Mouse (Mus musculus): ENCODE measurements around the gene Tmem91. TPM values are rescaled to one million over a fixed set of nuclear protein-coding genes. Genes with fewer than 3 reads are reported as not detected.
A peak's percentile ranks its signal among the peaks of the same experiment; 100 is the strongest.

The Tmem91 gene
- total and polyA plus RNA-seq, 2 experiments from 2014 or later = 94.4 to 186 TPM

DNA sequence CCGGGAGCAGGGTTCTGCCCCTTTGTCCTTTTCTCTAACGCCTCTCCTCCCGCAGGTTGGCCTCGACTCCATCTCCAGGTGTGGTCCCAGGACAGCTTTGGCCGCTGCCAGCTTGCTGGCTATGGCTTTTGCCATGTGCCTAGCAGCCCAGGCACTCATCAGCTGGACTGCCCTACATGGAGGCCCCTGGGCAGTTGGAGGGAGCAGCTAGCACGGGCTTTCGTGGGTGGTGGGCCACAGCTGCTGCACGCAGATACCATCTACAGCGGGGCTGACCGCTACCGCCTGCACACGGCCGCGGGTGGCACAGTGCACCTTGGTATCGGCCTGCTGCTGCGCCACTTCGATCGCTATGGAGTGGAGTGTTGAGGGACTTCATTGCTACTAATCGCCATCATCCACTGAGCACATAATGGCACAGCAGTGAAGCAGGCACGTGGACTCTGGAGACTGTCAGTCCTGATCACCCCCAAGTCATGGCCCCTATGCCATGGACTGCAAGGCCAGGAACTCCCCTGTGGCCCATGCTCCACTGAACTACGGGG lies 11.0 kb upstream of the Tmem91 start:
- Histone ChIP-seq H3K4me1 (ENCODE audit: insufficient read depth, low read length) (peaks cover 6% of the 10 kb centered on the region), H3K36me3 (ENCODE audit: insufficient read depth, low read length) (no peaks in the 10 kb centered on the region), H3K9me3 (ENCODE audit: low read length) (no peaks in the 10 kb centered on the region), H3K4me2 (ENCODE audit: low read depth, low read length, poor library complexity, severe bottlenecking) (no peak overlapping the region), H3K9ac (replicated peaks; ENCODE audit: low read length, poor library complexity, severe bottlenecking) (no peak overlapping the region), H3K27me3 (ENCODE audit: insufficient read depth, low read length) (peaks cover 36% of the 10 kb centered on the region), H3K27ac (ENCODE audit: low read depth, low read length) (no peak overlapping the region), H3K4me3 (ENCODE audit: low read depth, low read length) (no peak overlapping the region)
- no peak for TF ChIP-seq CTCF (IDR thresholded peaks at IDR 0.05)
- DNase-seq (ENCODE audit: low spot score) = no peak
- 75% methylated on average over 21 of the region's 21 CpGs for WGBS
- ATAC-seq (ENCODE audit: low FRiP score) = no peak

- DNase-seq (ENCODE audit: low spot score) = no peak
- H3K9ac ChIP-seq (replicated peaks; ENCODE audit: low read length, poor library complexity, severe bottlenecking) = no peak overlapping the region
- ATAC-seq (ENCODE audit: low FRiP score) = no peak
- no peak overlapping the region for H3K27ac ChIP-seq (ENCODE audit: low read depth, low read length)
- no peaks in the 10 kb centered on the region for H3K9me3 ChIP-seq (ENCODE audit: low read length)
- H3K4me3 ChIP-seq (ENCODE audit: low read depth, low read length) = no peak overlapping the region
- no peak overlapping the region for H3K4me2 ChIP-seq (ENCODE audit: low read depth, low read length, poor library complexity, severe bottlenecking)
- TF ChIP-seq CTCF (IDR thresholded peaks at IDR 0.05) = no peak
- WGBS = 87% methylated on average over 6 of the region's 6 CpGs
- H3K36me3 ChIP-seq (ENCODE audit: insufficient read depth, low read length) = no peaks in the 10 kb centered on the region
- H3K4me1 ChIP-seq (ENCODE audit: insufficient read depth, low read length) = peaks cover 6% of the 10 kb centered on the region
- H3K27me3 ChIP-seq (ENCODE audit: insufficient read depth, low read length) = peaks cover 30% of the 10 kb centered on the region
Observed at GRCm38 (mm10) chr7:25684659-25685058, 9.7 kb upstream of the Tmem91 start.

- TF ChIP-seq CTCF (IDR thresholded peaks at IDR 0.05) = no peak
- ATAC-seq (ENCODE audit: low FRiP score) = no peak
- no peaks in the 10 kb centered on the region for H3K9me3 ChIP-seq (ENCODE audit: low read length)
- no peak overlapping the region for H3K27ac ChIP-seq (ENCODE audit: low read depth, low read length)
- H3K4me3 ChIP-seq (ENCODE audit: low read depth, low read length) = no peak overlapping the region
- H3K4me2 ChIP-seq (ENCODE audit: low read depth, low read length, poor library complexity, severe bottlenecking) = no peak overlapping the region
- H3K4me1 ChIP-seq (ENCODE audit: insufficient read depth, low read length) = peaks cover 6% of the 10 kb centered on the region
- DNase-seq (ENCODE audit: low spot score) = no peak
- WGBS = 81% methylated on average over 7 of the region's 7 CpGs
- no peak overlapping the region for H3K9ac ChIP-seq (replicated peaks; ENCODE audit: low read length, poor library complexity, severe bottlenecking)
- H3K36me3 ChIP-seq (ENCODE audit: insufficient read depth, low read length) = no peaks in the 10 kb centered on the region
- peaks cover 26% of the 10 kb centered on the region for H3K27me3 ChIP-seq (ENCODE audit: insufficient read depth, low read length)
Observed at GRCm38 (mm10) chr7:25683474-25684180, 8.7 kb upstream of the Tmem91 start.

DNA sequence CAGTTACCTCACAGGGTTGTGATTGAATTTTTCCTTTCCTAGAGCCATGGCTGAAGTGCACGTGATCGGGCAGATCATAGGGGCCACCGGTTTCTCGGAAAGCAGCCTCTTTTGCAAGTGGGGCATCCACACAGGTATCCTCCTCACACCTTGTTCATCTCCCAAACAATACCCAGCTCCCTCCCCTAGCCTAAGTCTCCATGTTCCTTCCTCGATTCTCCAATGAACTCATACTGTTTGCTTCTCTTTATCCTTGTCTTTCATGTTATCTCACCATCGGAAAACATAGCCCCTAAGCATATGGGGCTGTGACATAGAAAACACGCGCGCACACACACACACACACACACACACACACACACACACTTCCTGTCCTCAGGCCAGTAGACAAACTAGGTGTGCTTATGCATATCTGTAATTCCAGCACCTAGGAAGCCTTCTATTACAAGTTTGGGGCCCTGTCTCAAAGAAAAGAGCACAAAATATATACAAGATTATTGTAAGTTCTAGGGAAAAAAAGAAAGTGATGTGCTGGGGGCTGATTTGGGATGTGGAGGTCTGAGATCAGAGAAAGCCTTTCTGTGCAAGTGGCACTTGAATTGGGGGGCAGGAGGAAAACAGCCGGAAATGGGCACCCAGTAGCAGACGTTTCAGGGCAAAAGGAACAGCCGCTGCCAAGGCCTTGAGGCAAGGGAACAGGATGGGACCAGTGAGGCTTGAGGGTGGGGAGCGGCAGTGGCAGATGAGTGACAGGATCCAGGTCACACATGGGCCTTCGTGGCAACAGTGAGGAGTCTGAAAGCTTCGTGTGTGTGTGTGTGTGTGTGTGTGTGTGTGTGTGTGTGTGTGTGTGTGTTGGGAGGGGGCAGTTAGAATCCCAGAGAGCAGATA lies 6.6 kb upstream of the Tmem91 start:
- Histone ChIP-seq H3K4me1 (ENCODE audit: insufficient read depth, low read length) (no peaks in the 10 kb centered on the region; the same call in 1 of the 2 replicates), H3K27ac (ENCODE audit: low read depth, low read length) (peak overlapping the region; percentile 85), H3K4me2 (ENCODE audit: low read depth, low read length, poor library complexity, severe bottlenecking) (peak overlapping the region; percentile 59), H3K36me3 (ENCODE audit: insufficient read depth, low read length) (no peaks in the 10 kb centered on the region), H3K4me3 (ENCODE audit: low read depth, low read length) (peak overlapping the region; percentile 43), H3K27me3 (ENCODE audit: insufficient read depth, low read length) (peaks cover 7% of the 10 kb centered on the region; the same call in 1 of the 2 replicates), H3K9ac (replicated peaks; ENCODE audit: low read length, poor library complexity, severe bottlenecking) (peak overlapping the region; percentile 42), H3K9me3 (ENCODE audit: low read length) (no peaks in the 10 kb centered on the region)
- DNase-seq (ENCODE audit: low spot score) (no peak), ATAC-seq (ENCODE audit: low FRiP score) (no peak; the same call in 1 of the 2 replicates)
- no peak for TF ChIP-seq CTCF (IDR thresholded peaks at IDR 0.05)
- WGBS = 59% methylated on average over 15 of the region's 15 CpGs

GRCm38 (mm10) chr7:25680514-25681258 lies 5.7 kb upstream of the Tmem91 start, which contains the start of gene B9d2:
TSS of gene B9d2 (plus strand) at chr7:25680780.
- ATAC-seq (ENCODE audit: low FRiP score) (peak; percentile 96), DNase-seq (ENCODE audit: low spot score) (peak; percentile 97)
- Histone ChIP-seq H3K4me1 (ENCODE audit: insufficient read depth, low read length) (no peaks in the 10 kb centered on the region; the same call in 1 of the 2 replicates), H3K27ac (ENCODE audit: low read depth, low read length) (peak within 1 kb of the TSS; percentile 85), H3K9ac (replicated peaks; ENCODE audit: low read length, poor library complexity, severe bottlenecking) (peak within 1 kb of the TSS; percentile 42), H3K9me3 (ENCODE audit: low read length) (no peaks in the 10 kb centered on the region), H3K27me3 (ENCODE audit: insufficient read depth, low read length) (no peaks in the 10 kb centered on the region), H3K4me2 (ENCODE audit: low read depth, low read length, poor library complexity, severe bottlenecking) (peak within 1 kb of the TSS; percentile 59), H3K36me3 (ENCODE audit: insufficient read depth, low read length) (no peaks in the 10 kb centered on the region), H3K4me3 (ENCODE audit: low read depth, low read length) (peak within 1 kb of the TSS; percentile 43)
- TF ChIP-seq CTCF (IDR thresholded peaks at IDR 0.05) = 0 out of 2 replicates have a peak, but pooled peaks have one; percentile 19
- whole genome bisulfite sequencing = under 1% methylated on average over 46 of the region's 46 CpGs
